Mouse (Mus musculus) CH12.LX (cell line): ENCODE measurements around the gene Palm2.

Experiments used
- CTCF ChIP-seq, 2 experiments: IDR thresholded peaks in 1 of 2; conservative IDR thresholded peaks in 1 of 2; 2 replicates each; pipeline ENCODE4 v1.5.1; 2011 to 2012; ENCODE audit warnings: low read depth in 2 of 2, low read length in 2 of 2, improper control_type of control experiment in 1 of 2, inconsistent platforms in 1 of 2, mild to moderate bottlenecking in 1 of 2, moderate library complexity in 1 of 2
- EP300 ChIP-seq: IDR thresholded peaks from 2 replicates; pipeline ENCODE4 v1.6.1; 2011; ENCODE audit warnings: low read length, improper control_type of control experiment
- MAFK ChIP-seq: IDR thresholded peaks from 2 replicates; pipeline ENCODE4 v1.6.1; 2011; ENCODE audit warnings: low read length, improper control_type of control experiment; ENCODE audit not compliant: insufficient replicate concordance
- MYC ChIP-seq: IDR thresholded peaks from 2 replicates; pipeline ENCODE4 v1.6.1; 2011; ENCODE audit warnings: low read depth, mild to moderate bottlenecking, improper control_type of control experiment, low read length
- POLR2A ChIP-seq: IDR thresholded peaks from 2 replicates; pipeline ENCODE4 v1.6.1; 2011; ENCODE audit warnings: low read depth, mild to moderate bottlenecking, improper control_type of control experiment, low read length
- POLR2AphosphoS2 ChIP-seq: IDR thresholded peaks from 2 replicates; pipeline ENCODE4 v1.6.1; 2011; ENCODE audit warnings: low read depth, low read length, improper control_type of control experiment
- SMC3 ChIP-seq: IDR thresholded peaks from 2 replicates; pipeline ENCODE4 v1.6.1; 2011; ENCODE audit warnings: low read depth, low read length, improper control_type of control experiment
- ZC3H11A ChIP-seq: IDR thresholded peaks from 2 replicates; pipeline ENCODE4 v1.6.1; 2012; ENCODE audit warnings: low read depth, mild to moderate bottlenecking, inconsistent platforms, low read length, improper control_type of control experiment
- ZMIZ1 ChIP-seq: IDR thresholded peaks from 2 replicates; pipeline ENCODE4 v1.6.1; 2012; ENCODE audit warnings: low read depth, mild to moderate bottlenecking, inconsistent platforms, low read length, improper control_type of control experiment
- ZNF384 ChIP-seq: IDR thresholded peaks from 2 replicates; pipeline ENCODE4 v1.6.1; 2012; ENCODE audit warnings: low read depth, low read length, improper control_type of control experiment, inconsistent platforms

DNA sequence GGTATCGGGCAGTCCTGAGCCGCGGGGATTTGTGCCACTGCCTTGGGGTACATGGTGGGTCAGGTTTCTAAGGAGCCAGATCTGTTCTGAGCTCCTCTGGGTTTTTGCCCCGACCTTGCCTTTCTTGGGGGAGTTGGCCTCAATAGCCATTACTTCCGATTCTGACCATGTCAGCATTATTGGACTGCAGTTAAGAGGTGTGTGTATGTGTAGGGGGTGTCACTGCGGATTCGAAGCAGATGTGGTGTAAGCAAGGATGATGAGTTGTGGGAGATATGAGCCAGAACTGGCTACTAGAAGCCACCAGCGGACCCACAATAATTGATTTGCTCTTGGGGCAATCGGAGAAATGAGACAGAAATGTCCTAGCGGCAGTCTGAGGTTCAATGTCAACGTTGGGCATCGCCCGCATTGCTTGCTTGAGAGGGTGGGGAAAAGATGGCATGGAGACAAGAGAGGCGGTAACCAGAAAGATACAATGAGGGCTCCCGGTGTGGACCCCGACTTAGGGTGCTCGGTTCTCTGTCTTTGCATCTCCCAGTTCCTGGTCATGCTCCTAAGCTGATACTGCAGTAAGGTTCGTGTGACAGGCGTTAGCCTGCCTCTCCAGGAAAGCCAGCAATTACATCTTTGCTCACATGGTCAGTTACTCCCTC lies 786 bp downstream of the Palm2 start:
- TF ChIP-seq MAFK, result no peak
- no peak for TF ChIP-seq SMC3
- TF ChIP-seq CTCF (conservative IDR thresholded peaks at IDR 0.05 in 1 of 2, IDR thresholded peaks at IDR 0.05 in 1 of 2; ENCODE audit: low read depth in 2 of 2, low read length in 2 of 2), result no peak
- no peak for TF ChIP-seq ZMIZ1
- TF ChIP-seq POLR2AphosphoS2, result no peak
- TF ChIP-seq MYC, result no peak
- no peak for TF ChIP-seq ZC3H11A
- TF ChIP-seq POLR2A, result no peak
- no peak for TF ChIP-seq ZNF384
- no peak for TF ChIP-seq EP300
